Mouse (Mus musculus) adrenal gland, postnatal 14 days (tissue): ENCODE measurements around the gene Immp2l. TPM values are rescaled to one million over a fixed set of nuclear protein-coding genes. Genes with fewer than 3 reads are reported as not detected.

Experiments used
- DNase-seq: peaks from one replicate; pipeline ENCODE4 v3.0.0; 2021; ENCODE audit warnings: mixed read lengths
- total RNA-seq: library from RNA; stranded (reverse); gene quantifications from 2 replicates; pipeline ENCODE4 v1.2.3, GENCODE M21; 2021

Gene Immp2l
- total RNA-seq, 1 experiment from 2014 or later = 34.1 TPM

DNA sequence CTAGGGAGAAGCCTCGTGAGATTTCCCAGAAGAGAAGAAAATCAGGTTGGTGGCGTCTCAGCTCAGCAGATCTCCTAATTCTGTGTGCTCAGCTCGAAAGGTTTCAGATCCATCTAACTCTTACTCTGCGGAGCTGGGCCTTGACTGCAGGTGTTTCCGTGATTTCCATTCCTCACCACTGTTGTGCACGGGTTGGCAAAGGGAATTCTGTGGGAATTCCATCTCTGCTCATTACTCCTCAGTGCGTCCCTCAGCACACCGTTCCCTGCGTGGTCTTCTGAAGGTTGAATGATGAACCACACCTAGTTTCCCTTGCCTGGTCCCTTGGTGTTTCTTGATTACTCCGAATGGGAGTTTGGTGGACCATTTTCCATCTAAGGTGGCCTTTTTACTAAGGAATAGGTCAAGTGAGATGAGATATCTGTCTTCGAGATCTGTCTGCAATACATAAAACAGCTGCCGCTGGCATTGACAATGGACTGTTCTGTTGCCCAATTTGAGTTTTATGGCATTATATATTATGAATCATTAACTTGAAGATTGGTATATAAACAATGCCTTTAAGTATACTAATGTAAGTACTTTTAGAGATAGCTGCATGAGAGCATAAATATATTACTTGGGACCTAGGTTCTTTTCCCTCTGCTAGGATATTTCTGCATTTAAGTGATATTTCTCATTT, 23.3 kb downstream of the Immp2l start:
- DNase-seq = no peak

DNA sequence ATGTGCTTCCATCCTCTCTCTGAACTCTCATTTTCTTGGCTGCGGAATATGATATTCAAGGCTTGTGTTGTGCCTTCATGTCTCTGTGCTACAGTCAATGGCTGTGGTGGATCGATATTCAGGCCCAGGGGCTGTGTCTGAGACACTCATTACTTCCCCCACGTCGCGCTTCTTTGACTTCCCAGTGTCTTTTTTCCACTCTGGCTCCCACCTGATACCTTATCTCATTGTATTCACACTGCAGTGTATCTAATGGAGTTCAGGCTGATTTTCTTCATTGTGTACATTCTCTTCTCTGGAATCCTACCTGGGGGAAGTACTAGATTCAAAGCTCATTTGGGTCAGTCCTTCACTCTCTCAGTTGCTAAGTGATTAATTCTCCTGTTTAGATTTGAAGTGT, 27.1 kb downstream of the Immp2l start:
- DNase-seq = no peak

DNA sequence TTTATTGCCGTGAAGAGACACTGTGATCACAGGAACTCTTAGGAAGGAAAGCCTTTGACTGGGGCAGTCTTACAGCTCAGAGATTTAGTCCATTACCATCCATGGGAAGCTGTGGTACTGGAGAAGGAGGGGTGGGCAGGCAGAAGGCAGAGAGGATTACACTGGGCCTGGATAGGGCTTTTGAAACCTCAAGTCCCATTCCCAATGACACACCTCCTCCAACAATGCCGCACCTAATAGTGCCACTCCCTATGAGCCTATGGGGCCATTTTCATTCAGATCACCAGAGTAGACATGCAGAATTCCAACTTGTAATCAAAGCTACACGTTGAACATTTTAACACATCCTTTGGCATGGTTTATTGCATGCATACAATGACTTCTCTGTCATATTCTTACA, 29.0 kb downstream of the Immp2l start:
- DNase-seq = no peak

DNA sequence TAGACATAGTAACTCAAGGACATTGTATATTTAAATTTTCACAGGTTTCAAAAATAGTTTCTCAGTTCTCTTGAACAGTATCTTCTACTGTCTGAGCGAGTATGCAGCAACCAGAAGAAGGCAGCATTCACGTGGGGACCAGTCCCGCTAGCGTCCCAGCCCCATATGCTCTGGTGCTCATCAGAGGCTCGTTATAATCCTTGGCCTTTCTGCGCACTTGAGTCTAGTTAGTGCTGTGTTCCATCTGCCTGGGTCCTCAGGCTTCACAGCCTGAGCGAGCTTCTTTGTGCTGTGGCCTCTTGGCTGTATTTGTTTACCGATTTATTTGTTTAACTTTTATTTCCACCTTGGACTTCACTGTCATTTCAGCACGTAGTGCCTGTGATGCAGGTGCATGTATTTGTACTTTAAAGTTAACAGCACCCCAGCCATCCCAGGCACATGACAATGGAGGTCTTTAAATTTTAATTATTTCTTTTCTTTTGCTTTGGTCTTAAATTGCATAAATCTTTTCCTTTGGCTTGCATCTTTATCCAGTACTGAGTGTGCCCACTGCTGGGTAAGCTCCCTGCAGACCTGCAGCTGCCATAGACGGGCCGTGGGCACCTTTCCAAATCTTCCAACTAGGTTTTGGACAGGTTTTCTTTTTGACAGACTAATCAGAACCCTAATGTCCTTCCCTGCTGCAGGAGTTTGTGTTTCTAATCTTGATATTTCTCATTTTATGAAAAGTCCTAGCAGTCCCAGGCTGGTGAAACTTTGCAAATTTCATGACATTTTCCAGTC, 30.3 kb downstream of the Immp2l start:
- DNase-seq = peak; percentile 9

DNA sequence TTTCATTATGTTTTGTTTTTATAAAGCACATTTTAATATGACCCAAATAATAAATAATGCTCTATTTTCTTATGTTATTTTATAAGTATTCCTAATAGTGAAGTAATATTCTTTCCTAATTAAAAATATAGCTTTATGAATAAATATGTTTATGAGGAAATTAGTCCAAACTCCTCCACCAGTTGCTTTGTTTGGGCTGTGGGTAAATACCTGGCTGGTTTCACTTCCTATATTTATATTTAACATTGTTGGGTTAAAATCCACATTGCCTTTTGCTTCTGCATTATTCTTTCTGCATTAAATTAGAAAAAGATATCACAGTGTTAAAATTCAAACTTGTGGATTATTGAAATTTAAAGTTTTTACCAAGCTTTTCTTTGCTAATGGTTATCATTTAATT, 32.1 kb downstream of the Immp2l start:
- DNase-seq = no peak

DNA sequence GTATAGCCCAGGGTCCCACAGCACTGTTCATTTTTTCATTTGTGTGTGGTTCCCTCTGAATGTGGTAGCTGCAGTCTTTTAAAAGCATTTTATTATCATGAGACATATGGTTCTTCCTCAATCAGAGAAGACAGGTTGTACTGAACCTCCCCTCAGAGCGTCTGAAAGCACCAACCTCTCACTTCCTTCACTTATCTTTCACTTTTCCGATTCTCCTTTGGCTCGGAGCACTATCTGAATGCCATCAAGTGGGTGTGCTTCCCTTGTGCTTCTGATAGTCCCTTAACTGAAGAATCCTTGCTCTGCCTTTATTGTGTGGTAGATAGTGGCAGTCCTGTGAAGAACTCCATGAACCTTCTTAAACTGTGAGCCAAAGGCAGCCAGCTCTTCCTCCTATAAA, 39.4 kb downstream of the Immp2l start:
- no peak for DNase-seq

DNA sequence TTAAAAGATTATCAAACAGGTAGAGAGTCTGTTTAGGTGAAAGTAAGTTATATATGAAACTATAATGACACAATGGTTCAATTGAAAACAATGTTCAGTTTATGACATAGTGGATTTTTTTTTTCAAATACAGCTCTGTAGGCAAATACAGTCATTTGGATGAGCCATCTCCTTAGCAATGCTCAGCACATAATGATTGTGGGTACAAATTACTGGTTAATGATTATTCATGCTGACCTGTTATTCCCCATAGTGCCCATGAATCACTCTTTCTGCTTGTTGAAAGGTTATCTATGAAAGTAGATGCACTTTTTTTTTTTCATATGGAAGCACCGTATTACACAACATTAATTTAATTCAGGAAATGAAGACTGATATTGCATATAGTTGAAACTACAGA, 58.0 kb downstream of the Immp2l start:
- DNase-seq = no peak

DNA sequence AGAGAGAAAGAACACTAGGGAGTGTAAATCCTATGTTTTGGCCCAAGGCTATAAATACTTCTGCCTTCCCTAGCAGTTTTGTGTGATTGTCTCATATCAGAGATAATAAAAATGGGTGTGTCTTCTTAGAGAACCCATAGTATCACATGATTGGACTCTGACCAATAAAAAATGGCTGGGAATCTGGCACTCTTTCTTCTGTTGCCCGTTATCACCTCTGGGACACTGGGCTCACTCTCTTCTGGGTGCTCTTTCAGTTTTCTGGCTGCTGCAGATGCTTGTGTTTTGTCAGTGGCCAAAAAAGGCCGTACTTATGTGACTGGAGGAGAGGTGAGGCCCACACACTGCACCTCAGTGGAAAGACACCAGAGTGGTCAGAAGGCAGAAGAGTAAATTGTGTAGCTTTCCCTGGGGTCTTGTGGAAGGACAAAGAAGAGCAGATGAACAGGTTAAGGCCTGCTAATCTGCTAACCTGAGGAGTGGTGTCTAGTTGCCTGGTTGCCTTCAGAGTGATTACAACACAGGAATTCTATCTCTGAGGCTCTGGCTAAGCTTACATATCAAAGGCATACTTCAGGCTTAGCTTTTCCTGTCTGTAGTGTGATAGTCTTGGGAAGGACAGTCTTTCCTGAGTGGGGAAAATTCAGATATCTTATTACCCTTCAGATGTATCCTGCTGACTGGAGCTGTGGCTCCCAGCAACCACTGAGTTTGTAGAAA, 60.6 kb downstream of the Immp2l start:
- DNase-seq = no peak

DNA sequence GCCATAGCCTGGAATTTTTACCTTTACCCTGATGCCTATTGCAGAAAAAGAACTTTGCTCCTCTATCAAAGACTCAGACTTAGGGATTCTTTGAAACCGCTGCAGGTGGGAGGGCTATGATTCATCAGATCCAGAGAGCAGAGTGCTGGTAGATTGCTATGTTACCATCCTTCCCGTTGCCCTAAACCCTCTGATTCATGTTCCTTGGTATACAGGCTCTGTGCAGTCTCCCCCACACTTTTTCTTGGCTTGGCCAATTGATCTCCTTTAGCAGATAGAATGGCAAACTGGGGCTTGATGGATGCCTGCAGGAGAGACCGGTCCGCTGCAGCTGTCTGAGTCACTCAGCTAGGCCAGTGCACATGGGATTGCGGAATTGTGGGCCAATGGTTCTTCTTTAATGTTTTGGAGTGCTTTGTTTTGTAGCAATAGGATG, 66.1 kb downstream of the Immp2l start:
- DNase-seq = no peak

DNA sequence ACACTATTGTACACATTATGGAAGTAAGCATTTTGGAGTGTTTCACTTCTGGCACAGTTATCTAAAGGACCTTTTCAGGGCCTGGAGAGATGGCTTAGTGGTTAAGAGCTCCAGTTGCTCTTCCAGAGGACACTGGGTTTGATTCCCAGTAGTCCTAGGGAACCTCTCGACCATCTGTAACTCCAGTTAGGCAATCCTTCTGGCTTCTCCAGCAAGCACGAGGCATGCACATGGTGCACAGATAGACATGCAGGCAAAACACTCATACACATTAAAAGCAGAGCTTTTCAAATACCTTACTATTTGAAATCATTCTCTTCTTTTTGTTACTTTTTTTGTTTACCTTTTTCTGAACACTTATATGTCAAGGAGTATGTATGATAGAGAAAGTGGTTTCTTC, 66.9 kb downstream of the Immp2l start:
- DNase-seq = no peak

DNA sequence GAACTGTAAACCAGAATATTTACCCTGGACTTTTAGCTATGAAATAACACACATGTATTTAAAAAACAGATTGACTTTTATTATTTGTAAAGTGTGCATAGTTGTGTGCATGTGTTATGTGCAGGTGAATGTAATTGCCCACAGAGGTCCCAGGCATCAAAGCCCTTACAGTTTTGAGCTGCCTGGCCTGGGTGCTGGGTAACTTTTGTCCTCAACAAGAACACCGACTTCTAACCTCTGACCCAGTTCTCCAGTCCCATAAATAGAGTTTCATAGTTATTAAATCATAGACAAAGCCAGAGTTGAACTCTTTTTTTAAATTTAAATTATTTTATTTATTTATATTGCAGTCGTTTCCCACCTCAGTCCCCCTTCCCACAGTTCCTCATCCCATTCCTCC, 67.4 kb downstream of the Immp2l start:
- DNase-seq = no peak

DNA sequence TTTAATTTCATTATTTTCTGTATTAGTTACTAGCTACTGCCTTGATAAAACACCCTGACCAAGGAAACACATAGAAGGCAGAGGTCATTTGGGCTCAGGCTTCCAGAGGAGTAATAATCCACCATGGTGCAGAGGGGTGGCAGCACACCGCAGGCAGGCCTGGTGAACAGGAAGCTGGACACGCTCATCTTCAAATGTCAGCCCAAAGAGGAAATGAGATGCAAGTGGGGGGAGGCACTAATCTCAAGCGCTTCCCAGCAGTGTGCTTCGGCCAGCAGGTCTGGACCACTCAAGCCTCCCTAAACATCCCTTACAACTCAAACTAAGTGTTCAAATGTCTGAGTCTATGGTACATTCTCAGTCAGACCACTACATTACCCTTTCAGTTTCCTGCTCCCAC, 72.2 kb downstream of the Immp2l start:
- DNase-seq = no peak

DNA sequence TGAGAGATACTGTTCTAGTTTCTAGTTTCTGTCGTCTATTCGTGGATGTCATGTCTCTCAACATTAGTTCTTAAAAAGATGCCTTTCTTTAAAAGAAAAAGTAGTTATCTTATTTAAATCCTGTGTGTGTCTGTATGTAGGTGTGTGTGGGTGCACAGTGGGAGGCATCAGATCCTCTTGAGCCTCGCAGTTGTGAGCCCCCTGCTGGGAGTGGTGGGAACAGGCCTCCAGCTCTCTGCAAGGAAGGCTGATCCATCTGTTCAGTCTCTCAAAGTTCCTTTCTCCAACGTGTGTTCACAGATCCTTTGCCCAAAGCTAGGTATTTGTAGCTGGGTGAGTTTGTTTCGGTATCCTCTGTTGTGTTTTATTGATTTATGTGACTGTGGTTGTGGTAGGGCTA, 73.5 kb downstream of the Immp2l start:
- peak; percentile 56 for DNase-seq

DNA sequence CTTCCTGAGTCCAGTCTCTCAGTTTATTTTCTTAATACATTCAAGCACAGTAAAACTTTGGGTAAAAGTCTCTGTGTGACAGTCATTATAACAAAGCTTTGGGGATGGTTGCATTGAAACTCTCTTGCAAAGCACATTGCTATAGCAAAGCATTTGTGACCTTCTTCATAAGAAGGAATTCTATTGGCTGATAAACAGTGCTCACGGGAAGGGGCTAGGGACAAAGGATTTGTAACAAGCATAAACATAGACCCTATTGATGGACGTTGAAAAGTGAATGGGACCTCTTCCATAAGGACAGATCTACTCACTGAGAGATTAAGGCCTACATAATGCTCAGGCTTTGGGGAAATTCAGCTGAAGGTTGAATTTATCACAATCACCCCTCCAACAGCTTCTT, 85.1 kb downstream of the Immp2l start:
- no peak for DNase-seq

DNA sequence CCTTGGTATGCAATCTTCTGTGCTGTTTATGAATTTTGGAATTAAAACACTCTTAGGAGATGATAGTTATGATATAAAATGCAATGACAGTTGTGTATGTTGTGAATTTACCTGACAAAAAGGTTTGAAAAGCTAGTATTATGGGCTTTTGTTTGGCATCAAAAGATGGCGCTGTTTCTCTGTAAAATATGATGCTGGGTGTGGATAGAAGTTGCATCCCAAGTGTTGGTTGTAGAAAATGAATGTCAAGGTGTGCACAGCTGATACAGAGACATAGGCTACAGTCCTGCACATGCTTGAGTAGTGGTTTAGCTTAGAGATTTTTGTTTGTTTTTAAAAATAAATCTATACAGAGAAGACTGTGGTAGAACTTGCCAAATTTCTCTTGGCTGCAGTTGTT, 87.6 kb downstream of the Immp2l start:
- DNase-seq = peak; percentile 24

DNA sequence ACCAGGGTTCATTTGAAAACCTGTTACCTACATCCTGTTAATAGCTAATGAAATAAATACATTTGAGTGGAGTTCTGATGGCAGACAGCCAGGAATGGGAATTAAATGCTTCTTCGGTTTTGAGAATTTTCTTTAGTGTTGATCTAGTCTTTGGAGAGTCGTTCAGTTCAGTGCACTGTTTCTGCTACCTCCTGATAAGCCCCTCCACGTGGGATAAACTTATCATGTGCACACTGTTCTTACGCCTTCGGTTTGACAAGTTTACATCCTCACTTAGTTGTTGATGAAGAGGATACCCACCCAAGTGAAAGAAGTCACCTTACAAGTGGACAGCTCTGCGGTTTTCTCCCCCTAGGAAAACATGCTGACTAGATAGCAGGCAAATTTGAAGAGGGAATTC, 88.2 kb downstream of the Immp2l start:
- no peak for DNase-seq

DNA sequence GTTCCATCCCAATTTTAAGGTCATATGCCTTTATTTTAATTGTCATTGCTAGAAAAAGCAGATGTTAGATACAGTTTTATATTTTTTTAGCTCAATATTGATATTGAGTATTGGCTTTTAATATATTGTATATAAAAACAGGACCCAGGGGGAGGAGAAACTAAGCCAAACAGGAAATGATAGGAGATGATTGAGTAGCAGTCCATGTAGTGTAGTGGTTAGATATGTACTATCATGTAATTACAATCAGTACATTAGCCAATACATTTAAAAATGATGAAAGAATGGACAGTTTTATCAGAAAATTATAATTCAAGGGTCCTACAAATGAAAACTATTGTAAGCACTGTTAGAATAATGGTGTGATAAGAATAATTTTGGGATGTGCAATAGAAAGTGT, 94.5 kb downstream of the Immp2l start:
- no peak for DNase-seq

DNA sequence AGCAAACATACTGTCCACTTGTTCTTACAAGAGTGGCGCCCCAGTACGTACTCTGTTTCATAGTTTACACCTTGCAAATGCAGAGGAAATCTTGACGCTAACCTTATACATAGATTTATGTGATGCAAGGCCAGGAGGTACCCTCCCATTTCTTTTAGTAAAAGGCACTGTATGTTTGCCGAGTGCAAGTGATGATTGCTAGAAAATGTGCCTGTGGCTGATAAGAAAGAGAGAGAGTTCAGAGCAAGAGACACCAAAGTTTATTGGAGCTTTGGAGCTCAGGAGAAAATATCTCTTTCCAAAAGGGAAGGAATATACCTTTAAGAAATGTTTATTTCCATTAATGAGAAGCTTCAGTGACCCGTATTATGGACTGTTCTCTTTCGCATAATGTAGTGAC, 95.8 kb downstream of the Immp2l start:
- no peak for DNase-seq

DNA sequence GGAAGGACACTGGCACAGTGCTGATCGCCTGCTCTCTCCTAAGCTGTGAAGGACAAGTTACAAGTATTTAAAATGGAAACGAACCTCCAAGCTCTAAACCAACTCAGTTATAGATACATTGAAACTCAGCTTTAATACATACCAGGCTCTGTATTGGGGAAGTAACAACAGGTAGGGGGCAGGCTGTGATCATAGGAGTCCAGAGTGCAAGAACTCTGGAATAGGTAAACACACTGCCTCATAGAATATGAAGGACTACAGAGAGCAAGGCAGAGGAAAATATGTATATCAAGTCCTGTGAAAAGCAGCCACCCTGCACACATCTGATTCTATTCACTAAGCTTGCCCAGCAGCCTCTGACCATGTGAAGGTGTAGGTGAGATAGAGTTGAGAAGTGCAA, 99.3 kb downstream of the Immp2l start:
- no peak for DNase-seq

DNA sequence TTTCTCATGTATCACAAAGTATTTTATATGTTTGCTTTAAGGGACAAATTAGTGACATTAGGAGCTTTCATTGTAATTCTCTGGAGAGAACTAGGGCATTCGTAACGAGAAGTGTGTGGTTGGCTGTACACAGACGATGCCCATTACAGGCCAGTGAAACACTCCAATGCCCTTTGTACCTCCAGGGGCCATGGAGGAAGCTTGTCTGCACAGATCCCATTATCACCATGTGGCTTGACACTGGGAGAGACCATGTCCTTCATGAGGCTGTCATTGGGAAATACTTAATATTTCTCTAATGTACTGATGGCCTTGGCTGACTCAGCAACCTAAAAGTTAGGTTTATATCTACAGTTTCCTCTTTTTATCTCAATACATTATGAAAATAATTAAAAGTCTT, 111.0 kb downstream of the Immp2l start:
- DNase-seq = no peak

DNA sequence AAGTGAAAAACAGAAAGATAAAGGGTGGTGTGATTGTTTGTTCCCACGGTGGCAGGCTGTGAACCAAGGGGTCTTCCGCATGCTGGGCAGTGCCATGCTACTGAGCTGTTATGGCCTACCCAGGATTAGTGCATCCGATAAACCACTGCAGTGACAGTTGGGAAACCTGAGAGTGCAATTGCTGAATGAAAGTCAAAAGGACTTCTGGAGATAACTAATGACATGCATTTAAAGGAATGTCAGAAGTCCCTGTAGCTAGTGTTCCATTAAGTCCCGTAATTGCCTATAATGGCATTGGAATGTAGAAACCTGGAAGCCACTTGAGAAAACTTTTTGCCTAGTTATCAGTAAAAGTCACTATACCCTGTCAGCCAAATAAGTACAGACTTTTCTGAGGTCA, 135.7 kb downstream of the Immp2l start:
- no peak for DNase-seq

DNA sequence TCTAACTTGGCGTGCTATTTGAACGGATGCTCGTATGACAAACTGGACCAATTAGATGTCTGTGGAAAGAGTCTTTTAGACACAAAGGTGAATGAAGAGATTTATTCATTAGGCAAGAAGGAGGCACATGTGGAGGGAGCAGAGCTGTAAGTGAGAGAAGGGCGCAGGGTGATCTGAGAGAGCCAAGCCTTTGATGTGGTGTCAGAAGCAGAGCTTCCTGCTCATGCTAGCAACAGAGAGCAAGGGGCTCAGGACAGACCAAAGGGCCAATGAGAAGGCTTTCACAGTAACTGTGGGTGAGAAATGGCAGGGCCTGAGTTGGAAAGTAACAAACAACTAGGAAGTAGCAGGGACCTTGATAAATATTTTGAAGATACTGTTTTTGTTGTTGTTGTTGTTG, 143.9 kb downstream of the Immp2l start:
- no peak for DNase-seq

DNA sequence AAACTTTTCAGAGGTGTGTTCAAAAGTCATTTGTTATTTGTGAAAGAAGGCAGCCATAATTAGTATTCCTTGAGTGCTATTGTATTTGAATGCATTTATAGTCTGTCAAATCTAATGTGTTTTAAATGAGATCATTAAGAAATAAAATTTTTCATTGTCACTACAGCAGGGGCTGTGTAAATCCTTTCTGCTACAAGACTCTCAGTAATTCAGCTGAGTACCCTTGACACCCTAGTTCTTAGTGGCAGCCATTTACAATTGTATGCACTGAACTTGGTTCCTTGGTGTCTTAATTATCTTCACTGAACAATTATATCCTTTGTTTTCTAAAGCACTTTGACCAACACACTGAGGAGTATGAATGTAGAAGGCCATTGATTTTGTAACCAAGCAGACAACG, 146.2 kb downstream of the Immp2l start:
- DNase-seq = no peak

DNA sequence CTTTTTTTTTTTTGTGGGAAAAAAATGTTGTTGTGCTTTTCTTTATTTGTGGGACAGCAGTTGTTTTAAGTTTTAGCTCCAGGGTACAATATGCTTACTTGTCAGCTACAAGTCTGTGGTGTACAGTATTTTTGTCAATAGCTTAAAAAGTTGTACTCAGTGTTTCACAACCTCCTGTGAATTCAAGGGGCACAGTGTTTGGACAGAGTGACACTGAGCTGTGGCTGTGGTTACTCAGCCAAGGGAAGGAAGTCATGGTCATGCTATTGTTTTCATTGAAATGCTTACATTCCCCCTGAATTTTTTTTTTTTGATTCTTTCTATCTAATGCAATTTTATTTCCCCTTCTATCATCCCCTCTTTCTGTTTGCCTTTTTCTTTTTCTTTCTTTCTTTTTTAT, 159.0 kb downstream of the Immp2l start:
- no peak for DNase-seq
